Mouse (Mus musculus): ENCODE data around the gene March10. TPM values are rescaled to one million over a fixed set of nuclear protein-coding genes. Genes with fewer than 3 reads are reported as not detected.

Gene March10
- polyA plus RNA-seq, 1 experiment from 2014 or later = not detected

Other genes with a start within 250 kb of the March10 start
- gene Mrc2, start 164.1 kb downstream of the March10 start, polyA plus RNA-seq (2014; fragmentation: Nextera tagmentation; extraction: Ambion mirVana) = 14.6 and 14.7 TPM in 2 replicates
- 5.6 and 9.1 TPM in 2 replicates for gene Tanc2, start 133.3 kb upstream of the March10 start, polyA plus RNA-seq (2014; fragmentation: Nextera tagmentation; extraction: Ambion mirVana)